Mouse (Mus musculus) stomach, postnatal 0 days (tissue): Measurements from ENCODE around the gene Slc6a11.

Experiments used
- CTCF ChIP-seq: IDR thresholded peaks from 2 replicates; pipeline ENCODE4 v1.5.1; 2016; ENCODE audit warnings: antibody characterized with exemption, low read depth, mild to moderate bottlenecking, moderate library complexity
- EP300 ChIP-seq: optimal IDR thresholded peaks from 2 replicates; pipeline ENCODE3; 2016; ENCODE audit warnings: antibody characterized with exemption

GRCm38 (mm10) chr6:114119507-114119906 is 11.5 kb upstream of the Slc6a11 start:
- TF ChIP-seq CTCF: no peak
- no peak for TF ChIP-seq EP300
